Mouse (Mus musculus): ENCODE measurements around the gene Arl10. TPM values are rescaled to one million over a fixed set of nuclear protein-coding genes. Genes with fewer than 3 reads are reported as not detected.

Gene Arl10
- polyA plus RNA-seq, 1 experiment from 2014 or later = 54.9 TPM

- H3K27ac ChIP-seq (replicated peaks) = no peak overlapping the region
- no peaks in the 10 kb centered on the region for H3K27me3 ChIP-seq
- no peak overlapping the region for H3K4me3 ChIP-seq
- no peak overlapping the region for H3K4me2 ChIP-seq (replicated peaks)
- H3K4me1 ChIP-seq = 0 out of 2 replicates have a peak, but pooled peaks cover 1% of the 10 kb centered on the region
- WGBS = 95% methylated on average over 4 of the region's 4 CpGs
- no peak for ATAC-seq (ENCODE audit: low FRiP score, low read depth)
- H3K9ac ChIP-seq (replicated peaks) = no peak overlapping the region
- H3K36me3 ChIP-seq = peaks cover 9% of the 10 kb centered on the region; the same call in 1 of the 2 replicates
- H3K9me3 ChIP-seq = no peaks in the 10 kb centered on the region
These were observed 54.3 kb downstream of the Arl10 start for GRCm38 (mm10) chr13:54629128-54629527.

Small RNA genes within 50 kb of the gene (microRNA-seq; reads per million reads assigned to microRNA genes)
- gene Gm24195 = not detected

Other genes starting within 250 kb of the Arl10 start
- 22.0 and 22.6 TPM in 2 replicates for gene Cplx2, start 203.7 kb upstream of the Arl10 start, polyA plus RNA-seq (2016; fragmentation: Nextera tagmentation; extraction: Ambion mirVana)
- 128 and 147 TPM in 2 replicates for gene Thoc3, start 106.2 kb upstream of the Arl10 start, polyA plus RNA-seq (2016; fragmentation: Nextera tagmentation; extraction: Ambion mirVana)
- 18.7 and 20.6 TPM in 2 replicates for gene Simc1, start 71.2 kb upstream of the Arl10 start, polyA plus RNA-seq (2016; fragmentation: Nextera tagmentation; extraction: Ambion mirVana)
- gene 4833439L19Rik, start 9.6 kb upstream of the Arl10 start, polyA plus RNA-seq (2016; fragmentation: Nextera tagmentation; extraction: Ambion mirVana) = 257 and 260 TPM in 2 replicates
- 55.4 and 64.8 TPM in 2 replicates for gene Nop16, start 15.1 kb downstream of the Arl10 start, polyA plus RNA-seq (2016; fragmentation: Nextera tagmentation; extraction: Ambion mirVana)
- gene Higd2a, start 15.2 kb downstream of the Arl10 start, polyA plus RNA-seq (2016; fragmentation: Nextera tagmentation; extraction: Ambion mirVana) = 162 and 170 TPM in 2 replicates
- gene Cltb, start 36.3 kb downstream of the Arl10 start, polyA plus RNA-seq (2016; fragmentation: Nextera tagmentation; extraction: Ambion mirVana) = 38.8 and 43.5 TPM in 2 replicates
- gene Faf2, start 46.8 kb downstream of the Arl10 start, polyA plus RNA-seq (2016; fragmentation: Nextera tagmentation; extraction: Ambion mirVana) = 79.2 and 79.5 TPM in 2 replicates
- 109 and 110 TPM in 2 replicates for gene Rnf44, start 118.9 kb downstream of the Arl10 start, polyA plus RNA-seq (2016; fragmentation: Nextera tagmentation; extraction: Ambion mirVana)
- 0.04 and 0.10 TPM in 2 replicates for gene Cdhr2, start 126.4 kb downstream of the Arl10 start, polyA plus RNA-seq (2016; fragmentation: Nextera tagmentation; extraction: Ambion mirVana)
- gene Gprin1, start 174.9 kb downstream of the Arl10 start, polyA plus RNA-seq (2016; fragmentation: Nextera tagmentation; extraction: Ambion mirVana) = 12.6 and 16.7 TPM in 2 replicates
- 1.4 and 2.2 TPM in 2 replicates for gene Sncb, start 191.6 kb downstream of the Arl10 start, polyA plus RNA-seq (2016; fragmentation: Nextera tagmentation; extraction: Ambion mirVana)
- not detected in 2 replicates for gene Eif4e1b, start 209.0 kb downstream of the Arl10 start, polyA plus RNA-seq (2016; fragmentation: Nextera tagmentation; extraction: Ambion mirVana)
- 25.7 and 28.2 TPM in 2 replicates for gene Tspan17, start 214.4 kb downstream of the Arl10 start, polyA plus RNA-seq (2016; fragmentation: Nextera tagmentation; extraction: Ambion mirVana)

Measured in midbrain, embryonic 12.5 days (tissue).